Mouse (Mus musculus): Measurements from ENCODE around the gene Ctse. TPM values are rescaled to one million over a fixed set of nuclear protein-coding genes. Genes with fewer than 3 reads are reported as not detected.

The Ctse gene
- total and polyA plus RNA-seq, 2 experiments from 2014 or later = 0.09 to 0.11 TPM

DNA sequence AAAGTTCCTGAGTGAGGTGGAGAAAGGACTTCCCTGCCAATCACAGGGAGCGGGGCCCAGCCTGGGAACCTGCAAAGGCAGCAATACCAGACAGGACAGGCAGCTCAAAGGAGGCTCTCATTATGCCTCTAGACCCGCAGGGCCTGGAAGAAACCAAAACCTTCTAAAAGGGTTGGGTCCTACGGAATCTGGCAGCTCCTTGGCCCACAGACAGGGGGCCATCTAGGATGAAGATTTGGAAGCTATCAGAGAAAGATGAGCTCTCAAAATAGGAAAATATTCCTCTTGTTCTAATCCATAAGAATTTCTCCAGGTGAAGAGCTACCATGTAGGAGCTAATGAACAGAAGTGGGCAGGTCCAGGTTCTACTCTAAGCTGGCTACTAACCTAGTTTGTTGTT lies 50.9 kb downstream of the Ctse start:
- Histone ChIP-seq H3K36me3 (ENCODE audit: insufficient read depth, low read length) (no peaks in the 10 kb centered on the region), H3K4me1 (ENCODE audit: insufficient read depth, low read length) (no peaks in the 10 kb centered on the region), H3K9me3 (ENCODE audit: low read length) (no peaks in the 10 kb centered on the region), H3K27ac (ENCODE audit: low read depth, low read length) (no peak overlapping the region), H3K9ac (replicated peaks; ENCODE audit: low read length, poor library complexity, severe bottlenecking) (no peak overlapping the region), H3K27me3 (ENCODE audit: insufficient read depth, low read length) (no peaks in the 10 kb centered on the region), H3K4me2 (ENCODE audit: low read depth, low read length, poor library complexity, severe bottlenecking) (no peak overlapping the region), H3K4me3 (ENCODE audit: low read depth, low read length) (no peak overlapping the region)
- DNase-seq (ENCODE audit: low spot score) (no peak), ATAC-seq (ENCODE audit: low FRiP score) (no peak)
- TF ChIP-seq CTCF (IDR thresholded peaks at IDR 0.05) = no peak
- 78% methylated on average over 3 of the region's 3 CpGs for WGBS

DNA sequence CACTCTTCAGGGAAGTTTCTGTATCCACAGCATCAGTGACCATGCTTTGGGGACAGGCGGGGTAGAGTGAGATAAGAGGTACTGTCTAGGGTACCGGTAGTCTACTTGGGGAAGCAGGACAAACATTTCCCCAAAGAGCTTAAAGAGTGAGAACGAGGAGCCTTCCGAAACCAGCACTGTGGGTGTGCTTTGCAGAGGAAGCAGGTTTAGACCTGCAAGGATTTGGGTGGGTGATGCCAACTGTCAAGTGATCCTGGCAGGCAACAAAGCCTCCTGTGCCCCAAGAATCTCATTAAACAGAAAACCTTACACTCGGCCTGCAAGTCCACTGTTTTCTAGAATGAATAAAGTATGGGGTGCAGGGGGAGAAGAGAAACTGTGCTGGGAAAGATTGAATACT lies 51.8 kb downstream of the Ctse start:
- H3K4me1 ChIP-seq (ENCODE audit: insufficient read depth, low read length) = no peaks in the 10 kb centered on the region
- H3K36me3 ChIP-seq (ENCODE audit: insufficient read depth, low read length) = no peaks in the 10 kb centered on the region
- no peaks in the 10 kb centered on the region for H3K27me3 ChIP-seq (ENCODE audit: insufficient read depth, low read length)
- H3K4me2 ChIP-seq (ENCODE audit: low read depth, low read length, poor library complexity, severe bottlenecking) = no peak overlapping the region
- TF ChIP-seq CTCF (IDR thresholded peaks at IDR 0.05) = no peak
- 74% methylated on average over 5 of the region's 5 CpGs for WGBS
- DNase-seq (ENCODE audit: low spot score) (no peak), ATAC-seq (ENCODE audit: low FRiP score) (no peak)
- no peak overlapping the region for H3K27ac ChIP-seq (ENCODE audit: low read depth, low read length)
- H3K9me3 ChIP-seq (ENCODE audit: low read length) = no peaks in the 10 kb centered on the region
- no peak overlapping the region for H3K4me3 ChIP-seq (ENCODE audit: low read depth, low read length)
- H3K9ac ChIP-seq (replicated peaks; ENCODE audit: low read length, poor library complexity, severe bottlenecking) = no peak overlapping the region

DNA sequence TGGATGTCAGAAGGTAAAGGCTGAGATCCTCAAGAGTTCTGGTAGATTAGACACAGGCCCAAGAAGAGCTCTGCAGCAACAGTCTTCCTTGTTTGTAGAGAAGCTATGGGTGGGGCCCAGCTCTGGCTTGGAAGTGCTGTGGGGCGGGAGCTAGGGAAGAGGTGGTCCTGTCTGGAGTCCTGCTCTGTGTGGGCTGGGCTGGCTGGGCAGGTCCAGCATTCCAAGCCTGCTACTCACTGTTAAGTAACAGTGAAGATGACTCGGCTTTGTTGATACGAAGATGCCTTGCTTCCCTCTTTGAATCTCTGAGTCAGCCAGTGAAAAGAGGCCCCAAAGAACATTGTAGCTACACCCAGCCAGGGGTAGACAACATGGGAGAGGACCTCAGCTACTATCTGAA lies 52.3 kb downstream of the Ctse start:
- Histone ChIP-seq H3K36me3 (ENCODE audit: insufficient read depth, low read length) (no peaks in the 10 kb centered on the region), H3K9me3 (ENCODE audit: low read length) (no peaks in the 10 kb centered on the region), H3K27me3 (ENCODE audit: insufficient read depth, low read length) (no peaks in the 10 kb centered on the region), H3K4me2 (ENCODE audit: low read depth, low read length, poor library complexity, severe bottlenecking) (no peak overlapping the region), H3K4me1 (ENCODE audit: insufficient read depth, low read length) (no peaks in the 10 kb centered on the region), H3K4me3 (ENCODE audit: low read depth, low read length) (no peak overlapping the region), H3K27ac (ENCODE audit: low read depth, low read length) (no peak overlapping the region), H3K9ac (replicated peaks; ENCODE audit: low read length, poor library complexity, severe bottlenecking) (no peak overlapping the region)
- DNase-seq (ENCODE audit: low spot score) (no peak), ATAC-seq (ENCODE audit: low FRiP score) (no peak)
- WGBS = 70% methylated on average over 3 of the region's 3 CpGs
- TF ChIP-seq CTCF (IDR thresholded peaks at IDR 0.05) = no peak

DNA sequence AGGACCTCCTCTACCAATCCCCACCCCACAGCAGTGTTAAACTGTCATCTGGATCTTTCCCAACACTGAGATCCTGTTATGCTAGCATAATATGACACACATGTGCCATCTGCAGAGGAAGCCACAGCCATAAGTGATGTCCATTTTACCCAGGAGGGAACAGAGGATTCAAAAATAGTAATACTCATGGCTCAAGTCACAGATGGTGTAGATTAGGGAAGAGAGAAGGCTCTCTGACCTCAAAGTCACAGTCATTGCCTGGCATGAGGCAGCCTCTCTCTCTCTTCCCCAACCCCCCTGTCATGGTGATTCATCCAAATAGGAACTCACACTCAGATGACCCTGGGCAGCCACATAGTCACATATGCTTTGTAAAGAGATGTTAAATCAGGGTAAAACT lies 53.2 kb downstream of the Ctse start:
- no peaks in the 10 kb centered on the region for H3K36me3 ChIP-seq (ENCODE audit: insufficient read depth, low read length)
- ATAC-seq (ENCODE audit: low FRiP score) = no peak
- H3K27ac ChIP-seq (ENCODE audit: low read depth, low read length) = no peak overlapping the region
- DNase-seq (ENCODE audit: low spot score) = no peak
- H3K9ac ChIP-seq (replicated peaks; ENCODE audit: low read length, poor library complexity, severe bottlenecking) = no peak overlapping the region
- no peak overlapping the region for H3K4me3 ChIP-seq (ENCODE audit: low read depth, low read length)
- H3K4me2 ChIP-seq (ENCODE audit: low read depth, low read length, poor library complexity, severe bottlenecking) = no peak overlapping the region
- no peaks in the 10 kb centered on the region for H3K4me1 ChIP-seq (ENCODE audit: insufficient read depth, low read length)
- no peak for TF ChIP-seq CTCF (IDR thresholded peaks at IDR 0.05)
- no peaks in the 10 kb centered on the region for H3K27me3 ChIP-seq (ENCODE audit: insufficient read depth, low read length)
- no peaks in the 10 kb centered on the region for H3K9me3 ChIP-seq (ENCODE audit: low read length)

DNA sequence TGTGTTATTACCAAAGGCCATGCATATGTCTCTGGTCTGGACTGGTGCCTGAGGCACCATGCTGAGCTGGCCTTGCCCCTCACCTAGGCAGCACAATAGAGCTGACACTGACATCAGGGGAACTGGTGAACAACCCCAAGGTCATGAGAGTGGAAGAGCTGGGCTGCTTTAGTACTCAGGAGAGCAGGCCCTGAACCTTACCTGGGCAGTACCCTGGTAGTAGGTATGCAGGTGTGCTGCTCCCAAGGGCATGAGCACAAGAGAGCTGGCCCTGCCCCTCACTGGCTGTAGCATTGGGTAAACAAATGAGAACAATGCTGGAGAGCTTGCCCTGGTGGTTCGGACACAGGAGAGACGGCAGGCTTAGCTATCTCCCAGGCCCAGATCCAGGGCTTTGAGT lies 57.2 kb downstream of the Ctse start:
- Histone ChIP-seq H3K4me1 (ENCODE audit: insufficient read depth, low read length) (no peaks in the 10 kb centered on the region), H3K36me3 (ENCODE audit: insufficient read depth, low read length) (no peaks in the 10 kb centered on the region), H3K4me2 (ENCODE audit: low read depth, low read length, poor library complexity, severe bottlenecking) (no peak overlapping the region), H3K9ac (replicated peaks; ENCODE audit: low read length, poor library complexity, severe bottlenecking) (no peak overlapping the region), H3K27ac (ENCODE audit: low read depth, low read length) (no peak overlapping the region), H3K27me3 (ENCODE audit: insufficient read depth, low read length) (no peaks in the 10 kb centered on the region), H3K9me3 (ENCODE audit: low read length) (no peaks in the 10 kb centered on the region), H3K4me3 (ENCODE audit: low read depth, low read length) (no peak overlapping the region)
- no peak for TF ChIP-seq CTCF (IDR thresholded peaks at IDR 0.05)
- ATAC-seq (ENCODE audit: low FRiP score) (no peak), DNase-seq (ENCODE audit: low spot score) (no peak)
- 79% methylated on average over 2 of the region's 2 CpGs for WGBS

DNA sequence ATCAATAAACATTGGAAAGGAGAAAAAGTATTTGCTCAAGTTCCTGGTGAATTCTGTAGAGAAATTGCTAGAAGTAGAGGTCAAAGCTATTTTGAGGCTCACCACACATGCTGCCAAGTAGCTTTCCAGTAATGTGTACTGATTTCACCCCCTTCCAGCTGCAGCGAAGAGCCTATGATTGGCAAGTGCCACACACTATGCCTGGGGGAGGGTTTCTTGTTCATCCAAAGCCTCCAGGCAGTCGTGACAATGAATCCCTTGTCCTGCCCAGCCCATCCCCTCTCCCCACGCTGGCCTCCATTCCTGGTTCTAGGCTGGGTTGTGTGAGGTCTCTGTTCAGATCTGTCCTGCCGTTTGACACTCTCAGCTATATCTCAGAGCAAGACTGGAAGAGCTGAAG lies 58.2 kb downstream of the Ctse start:
- Histone ChIP-seq H3K27ac (ENCODE audit: low read depth, low read length) (no peak overlapping the region), H3K36me3 (ENCODE audit: insufficient read depth, low read length) (no peaks in the 10 kb centered on the region), H3K9ac (replicated peaks; ENCODE audit: low read length, poor library complexity, severe bottlenecking) (no peak overlapping the region), H3K4me1 (ENCODE audit: insufficient read depth, low read length) (no peaks in the 10 kb centered on the region), H3K4me2 (ENCODE audit: low read depth, low read length, poor library complexity, severe bottlenecking) (no peak overlapping the region), H3K9me3 (ENCODE audit: low read length) (no peaks in the 10 kb centered on the region), H3K27me3 (ENCODE audit: insufficient read depth, low read length) (no peaks in the 10 kb centered on the region), H3K4me3 (ENCODE audit: low read depth, low read length) (no peak overlapping the region)
- ATAC-seq (ENCODE audit: low FRiP score) (no peak), DNase-seq (ENCODE audit: low spot score) (no peak)
- 41% methylated on average over 4 of the region's 4 CpGs for WGBS
- no peak for TF ChIP-seq CTCF (IDR thresholded peaks at IDR 0.05)

DNA sequence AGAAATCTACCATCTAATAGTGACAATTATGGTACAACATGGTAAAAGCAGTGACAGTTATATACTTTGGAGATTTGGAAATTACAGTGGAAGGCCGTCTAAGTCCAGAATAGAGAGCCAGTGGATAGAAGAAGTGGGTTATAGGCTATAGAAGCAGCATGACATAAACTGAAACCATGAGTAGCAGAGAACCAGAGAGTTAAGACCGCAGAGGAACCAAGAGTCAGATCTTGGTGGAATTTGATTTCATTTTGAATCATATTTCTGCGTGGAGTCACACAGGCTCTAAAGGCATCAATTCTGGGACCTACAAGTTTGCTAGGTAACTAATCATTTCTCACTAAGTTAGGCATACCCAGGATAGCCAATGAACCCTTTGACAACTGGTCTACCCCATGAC lies 60.7 kb downstream of the Ctse start:
- Histone ChIP-seq H3K27ac (ENCODE audit: low read depth, low read length) (no peak overlapping the region), H3K4me2 (ENCODE audit: low read depth, low read length, poor library complexity, severe bottlenecking) (no peak overlapping the region), H3K36me3 (ENCODE audit: insufficient read depth, low read length) (no peaks in the 10 kb centered on the region), H3K27me3 (ENCODE audit: insufficient read depth, low read length) (no peaks in the 10 kb centered on the region), H3K9me3 (ENCODE audit: low read length) (no peaks in the 10 kb centered on the region), H3K4me1 (ENCODE audit: insufficient read depth, low read length) (no peaks in the 10 kb centered on the region), H3K4me3 (ENCODE audit: low read depth, low read length) (no peak overlapping the region), H3K9ac (replicated peaks; ENCODE audit: low read length, poor library complexity, severe bottlenecking) (no peak overlapping the region)
- ATAC-seq (ENCODE audit: low FRiP score) (no peak), DNase-seq (ENCODE audit: low spot score) (no peak)
- whole genome bisulfite sequencing = 96% methylated on average over 3 of the region's 3 CpGs
- TF ChIP-seq CTCF (IDR thresholded peaks at IDR 0.05) = no peak
